Mouse (Mus musculus): ENCODE measurements around the gene Umodl1.

Gene Umodl1

GRCm38 (mm10) chr17:30954340-30954739, at the start of gene Umodl1:
TSS of gene Umodl1 (plus strand) at chr17:30954640.
- DNase-seq, result no peak

DNA sequence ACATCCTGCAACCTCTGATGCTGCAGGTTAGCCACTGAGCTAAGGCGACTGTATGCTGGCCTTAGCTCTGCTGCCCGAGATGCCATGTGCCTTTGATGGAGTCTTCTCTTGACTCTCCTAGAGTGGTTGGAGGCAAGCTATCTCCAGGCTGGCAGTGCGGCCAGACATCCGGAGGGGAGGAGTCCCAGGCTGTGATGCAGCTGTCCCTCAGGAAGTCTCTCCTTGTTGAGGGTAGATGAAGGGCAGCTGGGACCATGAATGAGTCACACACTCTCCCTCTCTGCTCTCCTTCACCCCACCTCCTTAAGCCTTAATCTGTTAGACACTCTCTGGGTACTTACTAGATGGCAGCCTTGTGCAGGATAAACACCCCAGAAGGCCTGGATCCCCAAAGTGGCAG, 46.9 kb upstream of the Umodl1 start:
- DNase-seq, result no peak

DNA sequence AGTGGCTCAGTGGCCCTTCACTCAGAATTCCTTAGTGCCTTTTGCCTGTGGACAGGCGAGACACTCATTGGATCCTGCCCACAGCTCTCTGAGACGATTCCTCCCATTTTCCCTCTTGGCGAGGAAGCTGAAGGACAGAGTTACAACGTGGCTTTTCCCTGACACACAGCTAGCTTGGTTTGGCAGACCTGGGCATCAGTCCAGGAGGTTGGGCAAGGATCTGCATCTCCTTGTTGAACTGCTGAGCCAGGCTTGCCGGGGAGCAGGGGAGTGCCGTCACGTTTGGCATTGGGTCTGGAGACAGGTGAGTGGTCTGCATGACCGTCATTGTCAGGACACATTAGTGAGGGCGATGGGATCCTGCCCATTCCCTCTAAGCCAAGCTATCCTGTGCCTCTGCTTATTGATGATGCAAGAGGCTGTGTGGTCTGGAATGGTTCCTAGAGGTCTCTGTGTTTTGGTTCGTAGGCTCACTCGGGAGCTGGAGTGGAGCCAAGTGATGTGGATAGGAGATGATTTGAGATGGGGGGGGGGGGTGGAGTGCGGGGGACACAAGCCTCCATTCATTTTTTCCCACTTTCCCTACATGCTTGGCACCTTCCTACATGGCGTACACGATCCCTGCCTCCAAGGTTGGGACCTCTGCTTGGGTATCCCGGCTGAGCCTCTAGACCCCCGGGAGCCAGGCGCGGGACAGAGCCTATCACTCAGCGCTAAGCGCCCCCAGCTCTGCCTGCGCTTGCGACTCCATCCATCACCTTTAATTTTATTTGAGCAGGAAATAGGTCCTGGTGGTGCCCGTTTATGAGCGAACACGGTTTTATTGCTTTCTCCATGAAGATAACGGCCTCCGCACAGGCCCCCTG, 43.3 kb upstream of the Umodl1 start:
- DNase-seq, result peak; percentile 77 to 84

DNA sequence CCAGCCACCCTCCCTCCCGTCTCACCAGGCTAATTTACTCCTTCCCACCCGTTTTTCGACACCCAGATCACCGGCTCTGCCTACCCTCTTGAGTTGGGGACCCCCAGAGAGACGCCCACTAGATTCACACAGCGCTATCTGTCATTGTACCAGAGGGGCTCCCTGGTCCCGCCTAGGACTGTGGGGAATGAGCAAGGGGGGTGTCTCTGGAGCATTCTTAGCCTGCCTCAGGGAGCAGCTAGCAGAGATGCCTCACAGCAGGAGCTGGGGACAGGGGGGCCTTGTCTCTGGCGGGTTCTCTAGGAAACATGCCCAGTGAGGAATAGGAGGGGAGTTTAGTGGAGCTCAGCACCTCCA, 42.7 kb upstream of the Umodl1 start:
- no peak for DNase-seq

GRCm38 (mm10) chr17:30912536-30912935, 41.9 kb upstream of the Umodl1 start:
- peak; percentile 39 to 65 for DNase-seq

DNA sequence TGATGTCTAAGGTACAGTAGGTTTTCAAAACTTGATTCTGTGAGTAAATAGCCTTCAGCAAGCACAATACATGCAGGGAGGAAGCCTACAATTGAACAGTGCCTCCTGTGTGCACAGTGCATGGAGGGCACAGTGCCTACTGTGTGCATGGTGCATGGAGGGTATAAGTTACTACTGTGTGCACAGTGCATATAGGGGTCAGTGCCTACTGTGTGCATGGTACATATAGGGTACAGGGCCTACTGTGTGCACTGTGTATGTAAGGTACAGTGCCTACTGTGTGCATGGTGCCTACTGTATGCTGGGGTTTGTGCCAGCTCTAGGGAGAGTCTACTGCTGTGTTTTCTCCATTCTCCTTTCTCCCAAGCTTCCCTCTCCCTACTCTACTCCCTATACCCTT, 40.2 kb upstream of the Umodl1 start:
- DNase-seq, result no peak

DNA sequence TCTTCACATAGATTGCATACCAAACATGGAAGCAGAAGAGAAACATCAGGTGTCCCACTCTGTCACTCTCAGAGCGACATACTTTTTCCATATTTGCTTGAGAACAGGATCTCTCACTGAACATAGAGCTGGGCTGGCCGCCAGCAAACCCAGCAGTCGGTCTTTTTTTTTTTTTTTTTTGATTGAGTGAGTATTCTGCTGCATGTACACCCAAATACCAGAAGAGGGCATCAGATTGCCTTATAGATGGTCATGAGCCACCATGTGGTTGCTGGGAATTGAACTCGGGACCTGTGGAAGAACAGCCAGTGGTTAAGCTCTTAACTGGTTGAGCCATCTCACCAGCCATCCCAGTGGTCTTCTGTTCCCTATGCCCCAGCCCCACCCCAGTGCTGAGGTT, 30.9 kb upstream of the Umodl1 start:
- peak in 1 of 2 experiments; percentile 40 for DNase-seq

- DNase-seq, result no peak
These were observed 23.6 kb upstream of the Umodl1 start for GRCm38 (mm10) chr17:30930827-30931226.

DNA sequence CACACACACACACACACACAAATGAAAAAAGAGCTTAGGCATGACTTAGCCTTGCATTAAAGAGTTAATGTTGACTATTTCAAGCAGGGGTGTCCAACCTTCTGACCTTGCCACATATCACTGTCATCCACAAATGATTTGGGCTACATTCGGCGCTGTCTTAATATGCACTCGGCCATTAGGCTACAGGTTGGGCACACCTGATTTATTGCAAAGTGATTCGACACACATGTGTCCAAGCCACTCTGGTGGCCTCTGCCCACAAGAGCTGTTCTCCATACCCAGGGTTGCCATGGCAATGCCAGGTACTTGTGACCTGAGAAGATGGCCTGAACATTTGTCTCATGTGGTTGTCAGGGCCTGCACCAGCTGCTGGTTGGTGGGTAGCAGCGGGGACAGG, 21.6 kb upstream of the Umodl1 start:
- no peak for DNase-seq

- peak; percentile 60 to 67 for DNase-seq
These were observed 19.1 kb upstream of the Umodl1 start for GRCm38 (mm10) chr17:30935301-30935700.

GRCm38 (mm10) chr17:30938554-30938953, 15.9 kb upstream of the Umodl1 start:
- no peak for DNase-seq

DNA sequence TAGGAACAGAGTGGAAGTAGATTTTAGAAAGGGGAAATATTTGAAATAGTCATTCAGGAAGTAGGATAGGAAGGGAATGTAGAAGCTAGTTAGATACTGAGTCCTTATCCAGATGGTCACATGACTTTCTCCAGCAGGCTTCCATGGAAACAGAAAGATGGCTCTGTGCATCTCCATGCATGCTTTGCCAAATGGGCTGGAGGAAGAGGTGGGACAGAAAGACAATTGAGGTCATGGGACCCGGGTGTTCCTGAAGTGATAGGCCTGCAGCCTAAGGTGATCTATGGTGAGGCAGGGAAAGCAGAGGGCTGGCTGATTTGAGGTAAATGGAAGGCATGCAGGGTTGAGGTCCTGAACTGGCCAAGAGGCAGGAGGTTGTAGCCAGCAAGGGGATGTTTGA, 6.1 kb upstream of the Umodl1 start:
- no peak for DNase-seq

DNA sequence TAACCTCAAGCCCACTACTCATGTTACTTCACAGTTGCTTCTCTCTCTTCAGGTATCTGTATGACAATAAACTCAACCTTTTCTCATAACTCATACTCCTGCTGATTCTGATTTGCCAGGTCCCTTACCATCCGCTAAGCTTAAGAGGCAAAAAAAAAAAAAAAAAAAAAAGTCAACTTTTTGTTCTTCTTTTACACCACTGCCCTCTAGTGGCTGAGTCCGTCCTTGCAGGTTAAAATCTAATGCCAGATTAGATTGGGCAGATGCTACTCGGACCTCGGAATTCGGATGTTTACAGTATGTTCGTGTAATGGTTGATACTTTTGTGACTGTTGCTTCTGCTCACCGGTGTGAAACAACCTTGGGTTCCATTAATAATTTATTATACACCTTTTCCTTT, 3.7 kb upstream of the Umodl1 start:
- peak; percentile 90 to 94 for DNase-seq

GRCm38 (mm10) chr17:30951600-30951999, 2.8 kb upstream of the Umodl1 start:
- no peak for DNase-seq

GRCm38 (mm10) chr17:30961936-30962592, 7.6 kb downstream of the Umodl1 start:
- DNase-seq, result no peak

DNA sequence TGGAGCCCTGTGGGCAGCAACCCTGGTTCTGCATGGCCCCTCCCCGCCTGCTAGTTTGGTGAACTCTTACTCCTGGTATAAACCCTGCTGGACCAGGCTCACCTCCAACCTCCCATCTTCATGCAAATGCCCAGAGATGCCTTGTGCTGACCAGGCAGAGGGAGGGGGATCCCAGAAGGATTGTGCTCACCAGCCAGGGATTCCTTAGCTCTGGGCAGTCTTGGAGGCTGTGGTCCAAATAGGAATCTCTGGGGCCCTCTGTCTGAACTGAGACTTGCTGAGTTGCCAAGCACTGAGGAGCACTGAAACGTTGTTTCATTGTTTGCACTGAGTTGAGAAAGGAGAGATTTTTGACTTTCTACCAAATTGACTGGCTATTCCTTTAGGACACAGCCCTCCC, 8.4 kb downstream of the Umodl1 start:
- DNase-seq, result peak; percentile 36 to 52

GRCm38 (mm10) chr17:30969983-30970382, 15.5 kb downstream of the Umodl1 start:
- DNase-seq, result peak; percentile 63 to 76

DNA sequence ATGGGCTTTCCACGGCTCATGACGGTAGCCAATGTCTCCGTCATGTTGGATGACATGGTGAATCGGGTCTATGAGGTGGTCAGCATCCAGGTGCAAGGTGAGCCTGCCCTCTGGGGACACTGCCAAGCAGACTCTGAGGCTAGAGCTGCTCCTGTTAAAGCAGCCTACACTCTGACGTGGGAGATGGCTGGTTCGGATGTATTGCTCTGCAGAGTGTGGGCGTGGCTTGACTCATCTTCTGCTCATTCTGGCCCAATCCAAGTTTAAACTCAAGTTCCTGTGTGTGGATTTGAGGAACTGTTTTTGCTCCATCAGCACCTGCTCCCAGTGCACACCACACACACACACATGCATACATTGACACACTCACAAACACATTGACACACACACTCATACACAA, 17.4 kb downstream of the Umodl1 start:
- DNase-seq, result no peak

GRCm38 (mm10) chr17:30973332-30973731, 18.9 kb downstream of the Umodl1 start:
- peak; percentile 72 to 73 for DNase-seq

GRCm38 (mm10) chr17:30977290-30977689, 22.9 kb downstream of the Umodl1 start:
- DNase-seq, result peak; percentile 59 to 76

- peak; percentile 34 to 41 for DNase-seq
These were observed 24.1 kb downstream of the Umodl1 start for GRCm38 (mm10) chr17:30978556-30978955.

DNA sequence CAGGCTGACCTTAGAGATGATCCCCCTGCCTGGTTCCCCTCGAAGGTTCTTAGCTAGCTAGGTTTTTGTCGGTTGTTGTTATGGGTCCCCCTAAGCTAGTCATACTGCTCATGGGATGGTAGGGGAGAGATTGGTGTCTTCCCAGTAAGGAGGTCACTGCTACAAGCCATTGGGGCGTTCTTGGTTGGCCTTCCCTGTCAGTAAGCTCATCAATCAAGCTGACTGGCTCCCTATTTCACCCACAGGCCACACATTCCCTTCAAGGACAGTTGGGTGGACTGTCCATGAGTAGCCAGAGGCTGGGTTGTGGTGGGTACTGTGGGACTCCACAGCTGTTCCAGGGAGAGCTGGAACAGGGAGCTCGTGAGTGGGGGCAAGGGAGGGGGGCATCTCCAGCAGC, 29.1 kb downstream of the Umodl1 start:
- no peak for DNase-seq

DNA sequence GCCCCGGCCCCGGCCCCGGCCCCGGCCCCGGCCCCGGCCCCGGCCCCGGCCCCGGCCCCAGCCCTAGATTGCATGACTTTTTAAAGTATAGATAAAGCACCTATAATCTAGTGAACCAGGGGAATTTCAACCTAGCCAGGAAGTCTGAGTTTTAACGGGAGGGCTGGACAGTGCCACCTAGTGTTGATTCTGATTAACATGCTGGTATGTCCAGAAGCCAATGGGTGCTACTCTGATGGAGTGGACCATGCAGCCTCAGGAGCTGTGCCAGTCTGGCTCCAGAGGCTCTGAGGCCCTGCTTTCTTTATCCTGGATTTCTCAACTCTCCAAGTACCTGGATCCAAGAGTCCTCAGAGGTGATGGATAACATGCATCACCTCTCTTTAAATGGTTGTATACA, 35.8 kb downstream of the Umodl1 start:
- peak; percentile 68 to 77 for DNase-seq

DNA sequence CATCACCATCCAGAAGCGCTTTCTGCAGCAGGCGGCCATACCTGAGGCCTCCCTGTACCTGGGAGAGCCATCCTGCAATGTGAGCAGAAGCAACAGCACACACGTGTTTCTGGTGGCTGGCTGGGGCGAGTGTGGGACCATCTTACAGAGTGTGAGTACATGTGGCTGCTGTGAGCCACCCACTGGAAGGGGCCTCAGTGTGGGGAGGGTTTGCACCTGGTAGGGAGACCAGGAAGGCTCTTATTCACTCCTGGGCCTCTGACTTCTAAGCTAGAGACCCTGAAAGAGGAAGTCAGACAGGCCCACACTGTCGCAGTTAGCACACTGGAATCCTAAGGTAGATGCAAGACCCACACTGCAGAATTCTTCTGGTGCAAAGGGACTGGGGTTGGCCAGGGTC, 41.9 kb downstream of the Umodl1 start:
- DNase-seq, result no peak

All from cerebellum, postnatal 10 days (tissue).